Mouse (Mus musculus): ENCODE measurements around the gene Nfe2l1. TPM values are rescaled to one million over a fixed set of nuclear protein-coding genes. Genes with fewer than 3 reads are reported as not detected.

Nfe2l1 gene
- polyA plus RNA-seq, 1 experiment from 2014 or later = 40.1 TPM

DNA sequence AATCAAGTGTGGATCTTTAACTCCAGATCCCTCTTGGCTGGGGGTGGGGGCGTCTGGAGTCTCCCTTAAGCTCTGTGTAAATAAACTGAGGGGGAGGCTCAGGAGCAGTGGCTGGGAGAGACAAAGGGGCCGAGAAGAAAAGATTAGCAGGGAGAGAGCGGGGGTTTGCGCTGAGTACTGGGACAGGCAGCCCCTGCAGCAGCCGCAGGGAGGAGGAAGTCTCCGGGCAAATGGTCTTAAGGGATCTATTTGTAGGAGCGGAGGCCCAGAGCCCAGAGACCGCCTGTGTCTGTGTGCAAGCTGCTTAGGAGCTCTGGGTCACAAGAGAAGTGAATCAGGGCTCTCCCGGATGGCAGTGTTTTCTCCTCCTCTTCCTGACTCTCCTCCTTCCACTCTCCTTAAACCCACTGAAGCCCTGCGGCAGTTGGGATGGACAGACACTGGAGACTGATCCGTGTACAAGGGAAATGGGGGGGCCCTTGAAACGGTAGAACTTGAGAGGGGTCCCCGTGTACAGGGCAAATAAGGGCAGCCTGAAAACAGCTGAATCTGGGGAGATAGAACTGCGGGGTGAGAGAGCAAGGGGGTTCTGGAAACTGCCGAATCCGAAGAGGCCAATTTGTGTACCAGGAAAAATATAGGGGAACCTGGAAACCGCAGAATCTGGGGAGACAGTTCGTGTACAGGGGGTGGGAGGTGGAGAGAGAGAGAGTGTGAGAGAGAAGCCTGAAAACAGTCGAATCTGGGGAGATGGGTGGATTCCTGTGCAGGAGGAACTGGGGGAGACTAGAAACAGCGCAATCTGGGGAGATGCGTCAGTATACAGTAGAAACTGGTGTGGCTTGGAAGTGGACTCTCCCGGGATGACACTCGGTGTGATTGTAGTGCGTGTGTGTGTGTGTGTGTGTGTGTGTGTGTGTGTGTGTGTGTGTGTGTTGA is 42.9 kb upstream of the Nfe2l1 start:
- no peaks in the 10 kb centered on the region for H3K27me3 ChIP-seq (ENCODE audit: control insufficient read depth, insufficient read depth, low read length)

GRCm38 (mm10) chr11:96867149-96867548 is 37.4 kb upstream of the Nfe2l1 start:
- Histone ChIP-seq H3K27ac (replicated peaks; ENCODE audit: low read depth, low read length) (0 out of 2 replicates have a peak overlapping the region, but pooled peaks have one; percentile 13), H3K27me3 (ENCODE audit: control insufficient read depth, insufficient read depth, low read length) (no peaks in the 10 kb centered on the region), H3K9me3 (ENCODE audit: control insufficient read depth, low read length) (no peaks in the 10 kb centered on the region), H3K4me1 (ENCODE audit: control insufficient read depth, insufficient read depth, low read length) (peaks cover 21% of the 10 kb centered on the region), H3K9ac (replicated peaks; ENCODE audit: low read length) (no peak overlapping the region), H3K4me2 (ENCODE audit: low read length) (no peak overlapping the region), H3K4me3 (replicated peaks; ENCODE audit: low read depth, low read length) (no peak overlapping the region), H3K36me3 (ENCODE audit: control insufficient read depth, insufficient read depth, low read length) (no peaks in the 10 kb centered on the region)
- DNase-seq = peak; percentile 91
- 7% methylated on average over 5 of the region's 5 CpGs for WGBS
- peak; percentile 46; the same call in 1 of the 2 replicates for ATAC-seq (ENCODE audit: low FRiP score, low TSS enrichment)

More for the DNA sequence above, 42.9 kb upstream of the Nfe2l1 start:
- Histone ChIP-seq H3K27ac (replicated peaks; ENCODE audit: low read depth, low read length) (peak overlapping the region; percentile 100), H3K4me2 (ENCODE audit: low read length) (peak overlapping the region; percentile 45), H3K9ac (replicated peaks; ENCODE audit: low read length) (peak overlapping the region; percentile 51), H3K4me1 (ENCODE audit: control insufficient read depth, insufficient read depth, low read length) (peaks cover 50% of the 10 kb centered on the region), H3K4me3 (replicated peaks; ENCODE audit: low read depth, low read length) (no peak overlapping the region), H3K9me3 (ENCODE audit: control insufficient read depth, low read length) (no peaks in the 10 kb centered on the region), H3K36me3 (ENCODE audit: control insufficient read depth, insufficient read depth, low read length) (no peaks in the 10 kb centered on the region)
- WGBS = 2% methylated on average over 24 of the region's 24 CpGs
- peak; percentile 22 for ATAC-seq (ENCODE audit: low FRiP score, low TSS enrichment)
- peak; percentile 82 for DNase-seq

GRCm38 (mm10) chr11:96863206-96863995 is 33.6 kb upstream of the Nfe2l1 start:
- 14% methylated on average over 26 of the region's 26 CpGs for WGBS
- H3K9ac ChIP-seq (replicated peaks; ENCODE audit: low read length) = no peak overlapping the region
- ATAC-seq (ENCODE audit: low FRiP score, low TSS enrichment) (peak; percentile 61), DNase-seq (peak; percentile 69)
- no peak overlapping the region for H3K4me3 ChIP-seq (replicated peaks; ENCODE audit: low read depth, low read length)
- H3K27ac ChIP-seq (replicated peaks; ENCODE audit: low read depth, low read length) = peak overlapping the region; percentile 55; the same call in 1 of the 2 replicates
- peak overlapping the region; percentile 33; the same call in 1 of the 2 replicates for H3K4me2 ChIP-seq (ENCODE audit: low read length)
- no peaks in the 10 kb centered on the region for H3K27me3 ChIP-seq (ENCODE audit: control insufficient read depth, insufficient read depth, low read length)
- H3K36me3 ChIP-seq (ENCODE audit: control insufficient read depth, insufficient read depth, low read length) = no peaks in the 10 kb centered on the region
- peaks cover 25% of the 10 kb centered on the region for H3K4me1 ChIP-seq (ENCODE audit: control insufficient read depth, insufficient read depth, low read length)
- H3K9me3 ChIP-seq (ENCODE audit: control insufficient read depth, low read length) = no peaks in the 10 kb centered on the region

DNA sequence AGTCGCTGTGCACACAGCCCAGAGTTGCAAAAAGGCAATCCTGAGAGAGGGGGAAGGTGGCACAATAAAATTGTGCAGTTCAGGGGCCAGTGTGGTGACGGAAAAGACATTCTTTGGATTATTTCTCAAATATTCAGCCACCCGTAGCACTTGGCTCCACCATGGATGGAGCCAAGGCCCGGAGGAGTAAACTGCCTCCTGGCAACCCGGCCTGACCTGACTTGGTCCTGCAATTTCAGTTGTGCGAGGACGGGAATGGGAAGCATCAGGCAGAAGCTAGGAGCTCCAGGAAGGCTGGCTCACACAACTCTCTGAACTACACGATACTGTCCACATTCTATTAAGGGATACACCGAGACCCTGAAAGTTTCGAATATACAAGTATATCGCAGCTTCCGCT is 32.8 kb upstream of the Nfe2l1 start:
- no peak for DNase-seq
- Histone ChIP-seq H3K4me1 (ENCODE audit: control insufficient read depth, insufficient read depth, low read length) (peaks cover 24% of the 10 kb centered on the region), H3K27ac (replicated peaks; ENCODE audit: low read depth, low read length) (peak overlapping the region; percentile 38; the same call in 1 of the 2 replicates)

DNA sequence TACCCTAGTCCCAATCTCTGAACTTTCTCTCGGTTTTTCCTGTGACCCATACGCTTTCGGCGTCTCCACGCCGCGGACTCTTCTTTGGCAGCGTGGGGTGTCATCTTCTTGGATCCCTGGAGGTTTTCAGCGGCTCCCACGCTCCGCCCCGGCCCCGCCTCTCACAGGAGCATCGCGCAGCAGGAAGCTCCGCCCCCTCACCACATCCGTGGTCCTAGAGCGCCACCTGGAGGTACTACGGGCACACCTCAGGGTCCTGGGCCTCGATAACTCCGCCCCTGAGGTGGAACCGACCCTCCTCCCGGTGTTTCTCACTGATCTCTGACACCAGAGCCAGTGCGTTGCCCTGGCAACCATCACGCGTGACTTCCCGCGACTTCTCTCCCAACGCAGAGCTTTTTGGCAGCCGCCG is 32.1 kb upstream of the Nfe2l1 start:
- H3K9me3 ChIP-seq (ENCODE audit: control insufficient read depth, low read length) = no peaks in the 10 kb centered on the region
- peaks cover 20% of the 10 kb centered on the region for H3K4me1 ChIP-seq (ENCODE audit: control insufficient read depth, insufficient read depth, low read length)
- H3K27ac ChIP-seq (replicated peaks; ENCODE audit: low read depth, low read length) = no peak overlapping the region
- no peaks in the 10 kb centered on the region for H3K36me3 ChIP-seq (ENCODE audit: control insufficient read depth, insufficient read depth, low read length)
- no peaks in the 10 kb centered on the region for H3K27me3 ChIP-seq (ENCODE audit: control insufficient read depth, insufficient read depth, low read length)
- WGBS = under 1% methylated on average over 31 of the region's 31 CpGs
- peak overlapping the region; percentile 36 for H3K4me3 ChIP-seq (replicated peaks; ENCODE audit: low read depth, low read length)
- ATAC-seq (ENCODE audit: low FRiP score, low TSS enrichment) (peak; percentile 90), DNase-seq (peak; percentile 98)
- peak overlapping the region; percentile 37; the same call in 1 of the 2 replicates for H3K9ac ChIP-seq (replicated peaks; ENCODE audit: low read length)
- H3K4me2 ChIP-seq (ENCODE audit: low read length) = peak overlapping the region; percentile 83

More for the DNA sequence above, 32.8 kb upstream of the Nfe2l1 start:
- H3K9me3 ChIP-seq (ENCODE audit: control insufficient read depth, low read length) = no peaks in the 10 kb centered on the region
- no peaks in the 10 kb centered on the region for H3K36me3 ChIP-seq (ENCODE audit: control insufficient read depth, insufficient read depth, low read length)
- peak overlapping the region; percentile 83 for H3K4me2 ChIP-seq (ENCODE audit: low read length)
- no peak overlapping the region for H3K9ac ChIP-seq (replicated peaks; ENCODE audit: low read length)
- no peak overlapping the region for H3K4me3 ChIP-seq (replicated peaks; ENCODE audit: low read depth, low read length)
- WGBS = 54% methylated on average over 12 of the region's 12 CpGs
- ATAC-seq (ENCODE audit: low FRiP score, low TSS enrichment) = no peak
- no peaks in the 10 kb centered on the region for H3K27me3 ChIP-seq (ENCODE audit: control insufficient read depth, insufficient read depth, low read length)

- Histone ChIP-seq H3K4me2 (ENCODE audit: low read length) (peak overlapping the region; percentile 83), H3K4me1 (ENCODE audit: control insufficient read depth, insufficient read depth, low read length) (peaks cover 20% of the 10 kb centered on the region), H3K27me3 (ENCODE audit: control insufficient read depth, insufficient read depth, low read length) (no peaks in the 10 kb centered on the region), H3K9me3 (ENCODE audit: control insufficient read depth, low read length) (no peaks in the 10 kb centered on the region), H3K9ac (replicated peaks; ENCODE audit: low read length) (peak overlapping the region; percentile 37; the same call in 1 of the 2 replicates), H3K27ac (replicated peaks; ENCODE audit: low read depth, low read length) (no peak overlapping the region), H3K36me3 (ENCODE audit: control insufficient read depth, insufficient read depth, low read length) (no peaks in the 10 kb centered on the region), H3K4me3 (replicated peaks; ENCODE audit: low read depth, low read length) (peak overlapping the region; percentile 36)
- DNase-seq (peak; percentile 40), ATAC-seq (ENCODE audit: low FRiP score, low TSS enrichment) (no peak)
- 2% methylated on average over 20 of the region's 20 CpGs for WGBS
Observed at GRCm38 (mm10) chr11:96861446-96861845, 31.7 kb upstream of the Nfe2l1 start.

- H3K9ac ChIP-seq (replicated peaks; ENCODE audit: low read length) = no peak overlapping the region
- H3K27me3 ChIP-seq (ENCODE audit: control insufficient read depth, insufficient read depth, low read length) = no peaks in the 10 kb centered on the region
- ATAC-seq (ENCODE audit: low FRiP score, low TSS enrichment) = no peak
- no peaks in the 10 kb centered on the region for H3K36me3 ChIP-seq (ENCODE audit: control insufficient read depth, insufficient read depth, low read length)
- H3K27ac ChIP-seq (replicated peaks; ENCODE audit: low read depth, low read length) = no peak overlapping the region
- peak; percentile 90 for DNase-seq
- H3K9me3 ChIP-seq (ENCODE audit: control insufficient read depth, low read length) = no peaks in the 10 kb centered on the region
- H3K4me1 ChIP-seq (ENCODE audit: control insufficient read depth, insufficient read depth, low read length) = peaks cover 20% of the 10 kb centered on the region
- H3K4me3 ChIP-seq (replicated peaks; ENCODE audit: low read depth, low read length) = no peak overlapping the region
- 0 out of 2 replicates have a peak overlapping the region, but pooled peaks have one; percentile 0 for H3K4me2 ChIP-seq (ENCODE audit: low read length)
- 8% methylated on average over 8 of the region's 8 CpGs for WGBS
Observed at GRCm38 (mm10) chr11:96860564-96860963, 30.8 kb upstream of the Nfe2l1 start.

- no peaks in the 10 kb centered on the region for H3K27me3 ChIP-seq (ENCODE audit: control insufficient read depth, insufficient read depth, low read length)
- peaks cover 20% of the 10 kb centered on the region for H3K4me1 ChIP-seq (ENCODE audit: control insufficient read depth, insufficient read depth, low read length)
- H3K27ac ChIP-seq (replicated peaks; ENCODE audit: low read depth, low read length) = no peak overlapping the region
- H3K36me3 ChIP-seq (ENCODE audit: control insufficient read depth, insufficient read depth, low read length) = no peaks in the 10 kb centered on the region
- ATAC-seq (ENCODE audit: low FRiP score, low TSS enrichment) = no peak
- no peak overlapping the region for H3K4me2 ChIP-seq (ENCODE audit: low read length)
- 89% methylated on average over 4 of the region's 4 CpGs for whole genome bisulfite sequencing
- H3K9ac ChIP-seq (replicated peaks; ENCODE audit: low read length) = no peak overlapping the region
- H3K9me3 ChIP-seq (ENCODE audit: control insufficient read depth, low read length) = no peaks in the 10 kb centered on the region
- no peak for DNase-seq
- H3K4me3 ChIP-seq (replicated peaks; ENCODE audit: low read depth, low read length) = no peak overlapping the region
Observed at GRCm38 (mm10) chr11:96859635-96860034, 29.9 kb upstream of the Nfe2l1 start.

Measured in midbrain, embryonic 14.5 days (tissue).